Mouse (Mus musculus) midbrain, postnatal 0 days (tissue): Measurements from ENCODE around the gene Lrch1. TPM values are rescaled to one million over a fixed set of nuclear protein-coding genes. Genes with fewer than 3 reads are reported as not detected.
A peak's percentile ranks its signal among the peaks of the same experiment; 100 is the strongest.

Experiments
- ATAC-seq: fragments of 200-750 bp; cut with Nextera tagmentation; 2 replicates; pipeline ENCODE4 v1.8.0; 2017; ENCODE audit warnings: moderate number of reproducible peaks, mild to moderate bottlenecking, moderate TSS enrichment, moderate library complexity; ENCODE audit not compliant: low FRiP score
- DNase-seq: peaks from one replicate; pipeline ENCODE4 v3.0.0-alpha.2; 2015; ENCODE audit warnings: low spot score
- H3K27ac ChIP-seq: fragments of 300-500 bp; sonication (generic); 2 replicates; pipeline ENCODE4 v1.5.1; 2014; ENCODE audit warnings: low read depth, mild to moderate bottlenecking, low read length, mixed read lengths
- H3K27me3 ChIP-seq: fragments of 300-500 bp; sonication (generic); 2 replicates; pipeline ENCODE4 v1.6.1; 2014; ENCODE audit warnings: low read length, control low read depth, mixed read lengths; ENCODE audit not compliant: insufficient read depth
- H3K36me3 ChIP-seq: fragments of 300-500 bp; sonication (generic); 2 replicates; pipeline ENCODE4 v1.6.1; 2014; ENCODE audit warnings: low read length, control low read depth, mixed read lengths; ENCODE audit not compliant: insufficient read depth
- H3K4me1 ChIP-seq: fragments of 300-500 bp; sonication (generic); 2 replicates; pipeline ENCODE4 v1.6.1; 2014; ENCODE audit warnings: mild to moderate bottlenecking, control low read depth, antibody characterized with exemption, low read length, mixed read lengths; ENCODE audit not compliant: insufficient read depth
- H3K4me2 ChIP-seq: fragments of 300-500 bp; sonication (generic); 2 replicates; pipeline ENCODE4 v1.6.1; 2014; ENCODE audit warnings: low read depth, mild to moderate bottlenecking, low read length, mixed read lengths; ENCODE audit not compliant: poor library complexity, severe bottlenecking
- H3K4me3 ChIP-seq: fragments of 300-500 bp; sonication (generic); 2 replicates; pipeline ENCODE4 v1.5.1; 2014; ENCODE audit warnings: low read depth, mild to moderate bottlenecking, low read length, moderate library complexity
- H3K9ac ChIP-seq: fragments of 300-500 bp; sonication (generic); replicated peaks from 2 replicates; pipeline ENCODE4 v1.6.1; 2014; ENCODE audit warnings: mild to moderate bottlenecking, low read length, moderate library complexity, mixed read lengths; ENCODE audit not compliant: poor library complexity, severe bottlenecking
- H3K9me3 ChIP-seq: fragments of 300-500 bp; sonication (generic); 2 replicates; pipeline ENCODE4 v1.6.1; 2016; ENCODE audit warnings: low read length, control low read depth
- CTCF ChIP-seq: IDR thresholded peaks from 2 replicates; pipeline ENCODE4 v1.5.1; 2016; ENCODE audit warnings: antibody characterized with exemption, mild to moderate bottlenecking
- WGBS: fragments of 180-500 bp; shearing (Covaris S2); extraction: QIAGEN DNeasy Blood & Tissue Kit; methylation state at CpG from one replicate; pipeline ENCODE4 v1.1.7; 2014; 5-methylcytosine and 5-hydroxymethylcytosine counted together
- polyA plus RNA-seq: library from polyadenylated mRNA; unstranded; fragments of >200 nt; fragmentation: Nextera tagmentation; extraction: Ambion mirVana; gene quantifications from 2 replicates; pipeline ENCODE4 v1.2.1, GENCODE M21; 2015
- total RNA-seq: library from RNA; depleted of rRNA; stranded (reverse); fragments of >200 nt; gene quantifications from 2 replicates; pipeline ENCODE4 v1.2.3, GENCODE M21; 2014

Gene Lrch1
- total and polyA plus RNA-seq, 2 experiments from 2014 or later: 15.7 to 21.7 TPM

DNA sequence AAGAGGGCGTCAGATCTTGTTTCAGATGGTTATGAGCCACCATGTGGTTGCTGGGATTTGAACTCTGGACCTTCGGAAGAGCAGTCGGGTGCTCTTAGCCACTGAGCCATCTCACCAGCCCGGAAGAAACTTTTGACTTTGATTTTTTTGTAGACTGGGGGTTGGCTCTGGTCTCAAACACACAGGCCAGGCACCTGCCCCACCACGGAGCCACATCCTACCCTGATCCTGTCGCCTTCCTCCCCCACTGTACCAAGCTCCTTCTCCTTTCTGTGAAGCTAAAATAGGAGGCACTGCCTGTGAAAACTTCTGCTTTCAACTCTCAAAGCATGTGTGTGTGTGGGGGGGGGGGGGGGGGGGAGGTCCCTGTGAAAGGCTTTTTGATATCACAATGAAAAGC is 39.4 kb downstream of the Lrch1 start:
- WGBS: 90% methylated on average over 6 of the region's 6 CpGs
- H3K4me3 ChIP-seq: no peak overlapping the region
- H3K9ac ChIP-seq: no peak overlapping the region
- no peak for DNase-seq
- H3K27ac ChIP-seq: no peak overlapping the region
- H3K27me3 ChIP-seq: no peaks in the 10 kb centered on the region
- no peaks in the 10 kb centered on the region for H3K9me3 ChIP-seq
- no peak overlapping the region for H3K4me2 ChIP-seq
- no peaks in the 10 kb centered on the region for H3K4me1 ChIP-seq
- no peak for ATAC-seq
- no peak for TF ChIP-seq CTCF
- H3K36me3 ChIP-seq: no peaks in the 10 kb centered on the region

DNA sequence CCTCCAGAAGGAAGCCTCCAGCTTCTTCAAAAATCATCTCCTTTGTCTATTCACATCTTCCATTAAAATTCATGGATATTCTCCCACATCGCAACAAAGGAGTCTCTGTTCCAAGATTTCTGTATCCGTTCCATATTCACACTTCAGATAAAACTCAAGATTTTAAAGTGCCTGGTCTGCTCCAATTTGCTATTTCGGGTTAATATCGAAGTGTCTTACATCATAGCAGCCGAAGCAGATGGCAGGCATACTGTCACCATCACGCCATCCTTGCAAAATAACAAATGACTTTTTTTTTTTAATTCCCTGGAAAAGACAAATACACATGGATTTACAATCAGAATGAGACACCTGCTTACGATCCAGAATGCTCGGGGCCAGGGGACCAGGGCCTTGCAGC is 40.0 kb downstream of the Lrch1 start:
- Histone ChIP-seq H3K4me3 (no peak overlapping the region), H3K36me3 (no peaks in the 10 kb centered on the region), H3K27me3 (no peaks in the 10 kb centered on the region), H3K27ac (no peak overlapping the region; the same call in 1 of the 2 replicates), H3K9me3 (no peaks in the 10 kb centered on the region), H3K4me2 (no peak overlapping the region), H3K9ac (no peak overlapping the region), H3K4me1 (no peaks in the 10 kb centered on the region)
- DNase-seq (no peak), ATAC-seq (no peak)
- 61% methylated on average over 8 of the region's 8 CpGs for WGBS
- no peak for TF ChIP-seq CTCF

DNA sequence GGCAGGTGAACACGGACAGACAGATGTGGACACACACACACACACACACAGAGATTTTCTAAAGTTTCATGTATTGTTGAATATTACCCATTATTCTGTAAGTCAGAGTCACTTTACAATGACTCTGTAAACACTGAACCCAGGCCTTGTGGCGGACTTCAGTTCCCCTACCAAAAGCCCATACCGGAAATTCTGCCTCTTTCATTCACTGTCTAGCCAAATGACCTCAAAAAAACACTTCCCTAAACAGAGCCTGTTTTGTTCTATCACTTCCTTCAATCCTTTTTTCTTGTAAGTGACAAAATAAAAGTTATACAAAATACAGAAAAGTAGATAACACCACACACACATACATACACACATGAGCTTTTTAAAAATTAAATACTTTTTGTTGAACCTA is 41.7 kb downstream of the Lrch1 start:
- TF ChIP-seq CTCF: no peak
- 72% methylated on average over 3 of the region's 3 CpGs for WGBS
- ATAC-seq (no peak), DNase-seq (no peak)
- Histone ChIP-seq H3K9me3 (no peaks in the 10 kb centered on the region), H3K36me3 (no peaks in the 10 kb centered on the region), H3K27me3 (no peaks in the 10 kb centered on the region), H3K4me2 (no peak overlapping the region), H3K27ac (no peak overlapping the region), H3K4me3 (no peak overlapping the region), H3K4me1 (no peaks in the 10 kb centered on the region), H3K9ac (no peak overlapping the region)

DNA sequence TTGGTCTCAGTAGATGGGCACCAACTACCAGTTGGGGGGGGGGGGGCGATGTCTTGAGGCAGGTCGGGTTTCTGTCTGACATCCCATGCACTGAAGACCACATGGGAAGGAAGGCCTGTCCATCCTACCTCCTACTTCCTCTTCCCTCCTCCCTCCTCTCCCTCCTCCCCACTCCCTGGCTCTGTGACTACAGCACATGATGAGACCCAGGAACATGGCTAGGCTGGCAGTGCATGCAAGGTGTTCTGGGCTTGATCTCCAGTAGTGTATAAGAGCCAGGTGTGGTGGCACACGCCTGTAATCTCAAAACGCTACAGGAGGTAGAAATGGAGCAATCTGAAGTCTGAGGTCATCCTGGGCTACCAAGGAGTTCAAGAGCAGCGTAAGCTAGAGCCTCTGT is 43.2 kb downstream of the Lrch1 start:
- Histone ChIP-seq H3K9ac (no peak overlapping the region), H3K27me3 (no peaks in the 10 kb centered on the region), H3K4me2 (no peak overlapping the region), H3K36me3 (no peaks in the 10 kb centered on the region), H3K4me1 (no peaks in the 10 kb centered on the region), H3K27ac (no peak overlapping the region), H3K4me3 (no peak overlapping the region), H3K9me3 (no peaks in the 10 kb centered on the region)
- no peak for DNase-seq
- TF ChIP-seq CTCF: no peak
- ATAC-seq: no peak
- 92% methylated on average over 5 of the region's 5 CpGs for WGBS

DNA sequence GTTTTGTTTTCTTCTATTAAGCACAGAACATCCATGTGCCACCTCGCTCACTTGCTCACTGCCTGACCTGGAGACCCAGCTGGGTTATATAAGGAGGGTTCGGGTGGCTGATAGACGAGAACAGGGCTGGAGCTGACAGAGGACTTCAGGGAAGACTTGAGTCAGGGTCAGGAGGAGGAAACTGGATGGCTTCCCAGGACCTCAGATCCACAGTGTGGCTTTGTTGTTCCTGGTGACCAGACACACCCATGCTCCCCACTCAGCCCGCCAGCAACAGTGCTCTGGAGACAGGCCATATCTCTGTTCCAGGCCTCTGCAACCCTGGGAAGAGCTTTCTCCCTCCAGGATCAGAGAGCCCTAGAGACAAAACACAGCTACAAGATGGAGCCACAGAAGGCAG is 44.6 kb downstream of the Lrch1 start:
- H3K4me1 ChIP-seq: no peaks in the 10 kb centered on the region
- no peak overlapping the region for H3K9ac ChIP-seq
- H3K9me3 ChIP-seq: no peaks in the 10 kb centered on the region
- H3K27ac ChIP-seq: no peak overlapping the region
- H3K36me3 ChIP-seq: no peaks in the 10 kb centered on the region
- ATAC-seq (no peak), DNase-seq (no peak)
- TF ChIP-seq CTCF: no peak
- H3K4me3 ChIP-seq: no peak overlapping the region
- H3K27me3 ChIP-seq: no peaks in the 10 kb centered on the region
- 89% methylated on average over 4 of the region's 4 CpGs for WGBS
- H3K4me2 ChIP-seq: no peak overlapping the region

DNA sequence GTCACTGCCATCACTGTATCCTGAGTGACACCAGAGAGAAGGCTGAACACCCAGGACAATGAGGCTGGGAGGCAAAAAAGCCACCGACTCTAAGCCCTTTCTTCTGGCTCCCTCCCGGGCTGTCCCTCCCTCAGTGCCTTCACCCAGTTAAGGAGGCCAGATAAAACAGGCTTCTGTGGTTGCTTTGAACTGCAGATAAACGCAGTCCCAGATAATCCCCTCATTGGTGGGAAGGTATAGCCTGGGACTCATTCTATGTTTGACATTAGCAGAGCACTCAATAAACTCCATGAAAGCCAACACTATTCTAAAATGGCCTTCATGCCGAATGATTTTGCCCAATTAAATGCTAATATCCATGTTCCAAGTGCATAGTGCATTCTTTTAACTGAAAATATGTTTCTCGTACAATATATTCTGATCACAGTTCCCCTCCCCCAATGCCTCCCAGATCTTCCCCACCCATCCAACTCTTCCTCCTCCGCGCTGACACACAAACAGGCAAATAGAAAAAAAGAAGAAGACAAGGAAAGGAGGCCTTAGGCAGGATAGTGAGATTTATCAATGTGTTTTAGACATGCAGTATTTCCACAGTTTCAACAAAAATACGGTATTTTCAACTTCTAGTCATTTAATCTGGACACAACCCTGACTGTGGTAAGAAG is 46.8 kb downstream of the Lrch1 start:
- H3K4me3 ChIP-seq: no peak overlapping the region
- no peak overlapping the region for H3K4me2 ChIP-seq
- H3K36me3 ChIP-seq: no peaks in the 10 kb centered on the region
- 50% methylated on average over 8 of the region's 8 CpGs for WGBS
- no peaks in the 10 kb centered on the region for H3K4me1 ChIP-seq
- DNase-seq: no peak
- no peaks in the 10 kb centered on the region for H3K27me3 ChIP-seq
- no peak overlapping the region for H3K27ac ChIP-seq
- TF ChIP-seq CTCF: no peak
- H3K9ac ChIP-seq: no peak overlapping the region
- 0 out of 2 replicates have a peak, but pooled peaks have one; percentile 38 for ATAC-seq
- H3K9me3 ChIP-seq: no peaks in the 10 kb centered on the region
